ENCODE assay signal across 8 mouse cellular contexts in the genomic region with DNA sequence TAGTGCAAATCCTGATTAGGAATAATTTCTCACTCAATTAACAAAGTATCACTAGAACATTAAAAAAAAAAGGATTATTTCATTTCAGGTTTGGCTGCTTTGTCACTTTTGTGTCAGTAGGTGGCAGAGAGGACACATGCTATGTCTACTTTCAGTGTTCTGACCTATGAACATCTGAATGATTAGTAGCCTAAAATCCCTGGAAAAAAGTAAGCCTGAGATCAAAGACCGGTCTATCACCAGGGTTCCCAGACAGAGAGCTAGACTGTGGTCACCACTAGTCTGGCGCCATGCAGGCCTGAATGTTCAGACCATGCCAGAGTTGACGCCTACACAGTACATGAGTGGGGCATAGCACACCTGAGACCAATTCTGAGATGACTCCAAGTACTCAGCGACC. TPM values are rescaled to one million over a fixed set of nuclear protein-coding genes. Genes with fewer than 3 reads are reported as not detected.
A peak's percentile ranks its signal among the peaks of the same experiment; 100 is the strongest.
DNase-seq lines count a peak whose midpoint lies in the region; TF ChIP-seq lines count a peak whose summit lies in the region.

No protein-coding gene starts in this region.

- no peak overlapping the region for H3K4me3 ChIP-seq in kidney, adult 2 months (ENCODE audit: insufficient read depth, low read depth, low read length)

- WGBS in kidney, adult 2 months: 64% methylated on average over 4 of the region's 4 CpGs

- no peak for TF ChIP-seq POLR2A in kidney, adult 2 months (IDR thresholded peaks at IDR 0.05; ENCODE audit: low read depth, low read length)

- TF ChIP-seq CTCF in kidney, adult 2 months (conservative IDR thresholded peaks at IDR 0.05; ENCODE audit: insufficient read depth, insufficient read length, low read depth, low read length): peak; percentile 32

- 0 out of 2 replicates have a peak, but pooled peaks cover 2% of the 10 kb centered on the region for H3K4me1 ChIP-seq in kidney, adult 2 months (ENCODE audit: control insufficient read depth, insufficient read depth, low read length)

- no peaks in the 10 kb centered on the region for H3K27me3 ChIP-seq in kidney, adult 2 months (replicated peaks; ENCODE audit: control insufficient read depth, insufficient read depth, low read length)

- DNase-seq in kidney, adult 2 months: peak; percentile 35
- DNase-seq in kidney, adult 8-10 months: no peak
- DNase-seq in A20 (ENCODE audit: low read depth, low spot score) (peak; percentile 55), MN1 (ENCODE audit: low spot score) (peak; percentile 59)
- peak; percentile 27 for DNase-seq in kidney, postnatal 10 days
- DNase-seq in layer of hippocampus, postnatal 25 days (ENCODE audit: extremely low spot score in 1 of 2, low spot score in 1 of 2): no peak
- no peak for DNase-seq in thymus, postnatal 25 days
- no peak for DNase-seq in frontal cortex, postnatal 10 days (ENCODE audit: low spot score in 2 of 2)

- H3K36me3 ChIP-seq in kidney, adult 2 months (ENCODE audit: control insufficient read depth, insufficient read depth, low read length): no peaks in the 10 kb centered on the region

- no peak overlapping the region for H3K27ac ChIP-seq in kidney, adult 2 months (ENCODE audit: insufficient read depth, low read depth, low read length)

RNA-seq across cellular contexts. Expression of a gene that starts 30.6 kb away (rescaled TPM):
- 4.3 and 6.5 TPM in 2 replicates for polyA plus RNA-seq in kidney, adult 2 months (2012; rRNA removed)
- total RNA-seq in layer of hippocampus, postnatal 25 days (2021): 10 to 100 TPM; 49.7 to 52.4 TPM

Comparison
In these comparisons a context has a peak if more than half of its experiments do, and no peak if none do; other contexts are left out.
1. DNase-seq: peak in kidney, adult 2 months (single experiment), A20 (single experiment), MN1 (single experiment) and kidney, postnatal 10 days (single experiment); none in kidney, adult 8-10 months (0 of 2), layer of hippocampus, postnatal 25 days (0 of 2), thymus, postnatal 25 days (single experiment) and frontal cortex, postnatal 10 days (0 of 2).